ENCODE assay signal across 14 mouse cellular contexts in genomic region chr7:75320009-75320408, GRCm38 (mm10).
"Had no signal": no experiment of that assay in that cellular context is flagged by ENCODE, and none has a peak within 500 bp of the region (broad histone marks: within the 10 kb centered on the region; RNA-seq: fewer than 3 reads in every experiment).

No protein-coding gene starts in this region.

- H3K27me3 ChIP-seq: liver, embryonic 15.5 days; lung, embryonic 15.5 days; midbrain, embryonic 13.5 days; midbrain, embryonic 15.5 days; neural tube, embryonic 12.5 days had no signal

- DNase-seq: liver, postnatal 0 days; lung, adult 2 months; lung, postnatal 14 days; lung, postnatal 36 days; right cerebral cortex, postnatal 14 days; thymus, adult 2 months; thymus, postnatal 25 days; thymus, postnatal 4 days had no signal

- H3K36me3 ChIP-seq: liver, embryonic 15.5 days; lung, embryonic 15.5 days; midbrain, embryonic 13.5 days; midbrain, embryonic 15.5 days; neural tube, embryonic 12.5 days had no signal

- ATAC-seq: liver, postnatal 0 days; lung, postnatal 0 days; midbrain, embryonic 13.5 days; midbrain, embryonic 15.5 days had no signal
